Mouse (Mus musculus): ENCODE measurements around the gene Negr1. TPM values are rescaled to one million over a fixed set of nuclear protein-coding genes. Genes with fewer than 3 reads are reported as not detected.

Negr1 gene
- polyA plus RNA-seq, 1 experiment from 2014 or later: 5.3 TPM

DNA sequence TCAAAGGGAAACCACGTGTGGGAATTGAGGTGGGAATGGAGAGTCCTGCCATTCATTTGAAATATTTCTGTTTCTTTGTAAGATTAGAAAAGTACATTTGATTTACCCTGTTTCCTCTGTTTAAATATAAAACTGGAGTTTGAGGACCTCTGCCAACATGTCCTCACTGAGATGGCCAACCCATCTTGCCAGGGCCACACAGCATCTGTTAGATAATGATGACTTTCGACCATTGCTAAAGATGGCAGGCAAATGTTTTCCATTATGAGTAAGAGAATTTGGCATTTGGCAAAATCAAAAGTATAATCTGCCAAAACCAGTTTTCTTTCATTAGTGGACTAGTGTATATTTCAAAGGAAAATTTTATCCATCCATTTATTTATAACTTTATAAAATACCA, 286.8 kb downstream of the Negr1 start:
- H3K27ac ChIP-seq (ENCODE audit: low read depth, low read length): no peak overlapping the region
- no peaks in the 10 kb centered on the region for H3K9me3 ChIP-seq (ENCODE audit: control insufficient read depth, low read length)
- no peaks in the 10 kb centered on the region for H3K27me3 ChIP-seq (ENCODE audit: control insufficient read depth, insufficient read depth, low read length)
- H3K4me1 ChIP-seq (replicated peaks; ENCODE audit: control insufficient read depth, insufficient read depth, low read length): no peaks in the 10 kb centered on the region
- ATAC-seq (replicated peaks; ENCODE audit: low FRiP score) (no peak), DNase-seq (ENCODE audit: low spot score) (no peak)
- no peak overlapping the region for H3K4me2 ChIP-seq (ENCODE audit: low read depth, low read length, severe bottlenecking)
- H3K4me3 ChIP-seq (ENCODE audit: low read depth, low read length): no peak overlapping the region
- no peaks in the 10 kb centered on the region for H3K36me3 ChIP-seq (ENCODE audit: control insufficient read depth, insufficient read depth, low read length)
- no peak overlapping the region for H3K9ac ChIP-seq (ENCODE audit: low read length)
- WGBS: 88% methylated on average over 2 of the region's 2 CpGs

DNA sequence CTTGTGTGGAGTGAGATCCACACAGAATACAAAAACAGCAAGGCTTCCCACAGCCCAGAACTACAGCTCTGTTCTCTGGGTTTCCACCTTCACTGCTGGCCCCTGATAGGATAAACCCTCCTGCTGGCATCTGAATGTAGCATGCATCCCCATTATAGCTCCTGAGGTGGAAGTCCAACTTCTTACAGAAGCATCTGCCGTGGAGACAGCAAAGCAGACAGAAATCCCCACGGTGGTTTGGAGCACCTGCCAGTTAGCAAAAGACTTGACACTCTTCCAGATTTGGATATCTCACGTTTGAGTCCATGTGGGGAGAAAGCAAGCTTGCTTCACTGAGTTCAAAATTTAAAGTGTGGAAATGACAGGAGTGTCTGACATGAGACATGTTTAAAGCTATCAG, 290.3 kb downstream of the Negr1 start:
- Histone ChIP-seq H3K4me1 (replicated peaks; ENCODE audit: control insufficient read depth, insufficient read depth, low read length) (no peaks in the 10 kb centered on the region), H3K4me3 (ENCODE audit: low read depth, low read length) (no peak overlapping the region), H3K27ac (ENCODE audit: low read depth, low read length) (no peak overlapping the region), H3K27me3 (ENCODE audit: control insufficient read depth, insufficient read depth, low read length) (no peaks in the 10 kb centered on the region), H3K9me3 (ENCODE audit: control insufficient read depth, low read length) (no peaks in the 10 kb centered on the region), H3K9ac (ENCODE audit: low read length) (no peak overlapping the region), H3K36me3 (ENCODE audit: control insufficient read depth, insufficient read depth, low read length) (no peaks in the 10 kb centered on the region), H3K4me2 (ENCODE audit: low read depth, low read length, severe bottlenecking) (no peak overlapping the region)
- DNase-seq (ENCODE audit: low spot score): no peak
- ATAC-seq (replicated peaks; ENCODE audit: low FRiP score): no peak
- 89% methylated on average over 3 of the region's 3 CpGs for WGBS

DNA sequence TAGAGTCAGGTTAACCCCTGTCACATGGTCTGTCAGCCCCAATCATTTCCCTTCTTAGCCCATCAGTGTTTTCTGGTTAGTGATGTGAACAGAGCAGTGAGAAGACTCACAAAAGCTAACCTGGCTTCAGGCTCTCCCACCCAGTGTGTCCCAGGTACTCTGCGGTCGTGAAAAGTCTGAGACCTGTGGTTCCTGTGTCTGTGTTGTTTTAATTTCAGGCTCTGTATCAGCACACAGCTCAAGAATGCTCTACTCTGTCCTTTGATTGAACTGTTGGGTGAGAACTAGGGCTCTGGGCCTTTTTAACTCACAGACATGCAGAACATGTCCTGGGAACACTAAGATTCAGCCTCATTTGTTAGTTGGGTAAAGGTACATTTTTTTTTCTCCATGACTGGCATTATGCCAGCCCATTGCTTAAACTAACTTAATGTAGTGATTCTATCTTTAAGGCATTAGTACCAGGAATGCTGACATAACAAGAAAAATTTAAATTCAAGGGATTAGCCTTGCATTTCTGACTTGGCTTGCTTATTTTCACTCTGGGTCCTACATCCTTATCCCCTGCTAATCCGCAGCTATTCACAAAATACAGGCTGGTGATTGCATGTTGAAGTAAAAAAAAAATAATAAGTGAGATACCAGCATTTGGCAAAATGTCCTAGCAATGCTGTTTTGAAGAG, 308.8 kb downstream of the Negr1 start:
- DNase-seq (ENCODE audit: low spot score) (no peak), ATAC-seq (replicated peaks; ENCODE audit: low FRiP score) (peak; percentile 57)
- 58% methylated on average over 3 of the region's 3 CpGs for WGBS

DNA sequence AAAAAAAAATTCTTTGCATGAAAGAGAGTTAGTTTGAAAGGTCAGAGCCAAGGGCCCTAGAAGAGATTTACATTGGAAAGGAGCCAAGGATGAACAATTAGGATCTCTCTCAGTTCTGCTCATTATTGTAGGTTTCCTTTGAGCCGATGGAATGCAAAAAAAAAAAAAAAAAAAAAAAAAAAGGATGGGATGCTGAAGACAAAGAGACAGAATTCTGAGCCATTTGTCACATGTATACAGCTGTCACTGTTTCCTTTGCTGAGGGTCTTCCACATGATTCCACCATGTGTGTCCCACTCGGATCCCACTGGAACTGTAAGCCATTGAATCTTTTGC, 309.3 kb downstream of the Negr1 start:
- Histone ChIP-seq H3K27me3 (ENCODE audit: control insufficient read depth, insufficient read depth, low read length) (no peaks in the 10 kb centered on the region), H3K27ac (ENCODE audit: low read depth, low read length) (no peak overlapping the region), H3K9me3 (ENCODE audit: control insufficient read depth, low read length) (no peaks in the 10 kb centered on the region), H3K9ac (ENCODE audit: low read length) (no peak overlapping the region), H3K36me3 (ENCODE audit: control insufficient read depth, insufficient read depth, low read length) (no peaks in the 10 kb centered on the region), H3K4me2 (ENCODE audit: low read depth, low read length, severe bottlenecking) (no peak overlapping the region), H3K4me3 (ENCODE audit: low read depth, low read length) (no peak overlapping the region), H3K4me1 (replicated peaks; ENCODE audit: control insufficient read depth, insufficient read depth, low read length) (no peaks in the 10 kb centered on the region; the same call in 1 of the 2 replicates)
- ATAC-seq (replicated peaks; ENCODE audit: low FRiP score) (peak; percentile 79), DNase-seq (ENCODE audit: low spot score) (no peak)
- 33% methylated on average over 2 of the region's 2 CpGs for WGBS

More for the DNA sequence above, 308.8 kb downstream of the Negr1 start:
- Histone ChIP-seq H3K27ac (ENCODE audit: low read depth, low read length) (peak overlapping the region; percentile 53), H3K36me3 (ENCODE audit: control insufficient read depth, insufficient read depth, low read length) (no peaks in the 10 kb centered on the region), H3K9me3 (ENCODE audit: control insufficient read depth, low read length) (no peaks in the 10 kb centered on the region), H3K9ac (ENCODE audit: low read length) (no peak overlapping the region), H3K27me3 (ENCODE audit: control insufficient read depth, insufficient read depth, low read length) (no peaks in the 10 kb centered on the region), H3K4me1 (replicated peaks; ENCODE audit: control insufficient read depth, insufficient read depth, low read length) (no peaks in the 10 kb centered on the region; the same call in 1 of the 2 replicates), H3K4me2 (ENCODE audit: low read depth, low read length, severe bottlenecking) (no peak overlapping the region), H3K4me3 (ENCODE audit: low read depth, low read length) (no peak overlapping the region)

DNA sequence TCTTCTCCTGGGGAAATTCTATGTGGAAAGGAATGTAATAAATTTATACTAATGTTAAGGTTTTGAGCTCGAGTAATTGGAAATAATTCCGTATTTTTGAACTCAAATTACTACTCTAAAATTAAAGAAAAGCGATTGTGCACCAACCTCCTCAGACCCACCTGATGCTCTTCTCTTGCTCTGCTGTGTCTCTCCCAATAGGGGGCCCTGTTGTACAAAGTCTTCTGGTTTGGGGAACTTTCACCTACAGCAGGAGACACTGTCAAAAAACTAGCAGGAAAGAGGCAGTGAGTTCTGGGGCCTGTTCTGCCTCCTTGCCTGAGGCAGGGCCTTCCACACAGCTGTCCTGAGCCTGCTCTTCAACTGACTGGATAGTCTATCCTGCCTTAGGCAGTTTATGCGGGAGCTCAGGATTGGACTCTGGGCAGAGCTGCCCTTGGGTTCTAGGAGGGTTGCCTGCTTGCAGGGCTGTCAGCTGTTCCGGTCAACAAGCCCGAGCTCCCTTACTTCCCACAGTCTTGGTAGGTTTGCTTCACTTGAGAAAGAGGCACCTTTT, 310.1 kb downstream of the Negr1 start:
- 80% methylated on average over 6 of the region's 6 CpGs for WGBS
- ATAC-seq (replicated peaks; ENCODE audit: low FRiP score): no peak; the same call in 1 of the 2 replicates
- no peak overlapping the region for H3K27ac ChIP-seq (ENCODE audit: low read depth, low read length)
- no peak overlapping the region for H3K4me3 ChIP-seq (ENCODE audit: low read depth, low read length)
- H3K4me1 ChIP-seq (replicated peaks; ENCODE audit: control insufficient read depth, insufficient read depth, low read length): no peaks in the 10 kb centered on the region; the same call in 1 of the 2 replicates
- no peak for DNase-seq (ENCODE audit: low spot score)
- no peak overlapping the region for H3K4me2 ChIP-seq (ENCODE audit: low read depth, low read length, severe bottlenecking)
- no peak overlapping the region for H3K9ac ChIP-seq (ENCODE audit: low read length)
- H3K27me3 ChIP-seq (ENCODE audit: control insufficient read depth, insufficient read depth, low read length): no peaks in the 10 kb centered on the region
- H3K9me3 ChIP-seq (ENCODE audit: control insufficient read depth, low read length): no peaks in the 10 kb centered on the region
- no peaks in the 10 kb centered on the region for H3K36me3 ChIP-seq (ENCODE audit: control insufficient read depth, insufficient read depth, low read length)

DNA sequence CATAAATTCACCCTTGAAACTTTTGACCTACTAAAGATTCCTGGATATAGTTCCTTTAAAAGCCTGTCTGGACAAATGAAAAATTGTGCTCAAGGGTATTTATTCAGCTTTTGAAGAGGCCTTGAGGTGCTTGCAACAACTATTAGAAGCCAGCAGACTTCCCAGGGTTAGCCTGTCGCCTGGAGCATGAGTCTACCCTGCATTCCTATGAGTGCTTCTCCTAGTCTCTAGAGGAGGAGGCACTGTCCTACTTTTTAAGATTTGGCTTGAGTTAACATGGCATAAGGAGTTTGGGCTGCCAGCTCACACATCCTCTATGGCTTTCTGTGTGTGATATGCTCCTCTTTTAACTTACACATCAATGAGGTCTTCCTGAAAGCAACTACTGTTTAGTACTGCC, 315.0 kb downstream of the Negr1 start:
- no peak overlapping the region for H3K9ac ChIP-seq (ENCODE audit: low read length)
- ATAC-seq (replicated peaks; ENCODE audit: low FRiP score): no peak
- H3K27ac ChIP-seq (ENCODE audit: low read depth, low read length): no peak overlapping the region
- H3K4me3 ChIP-seq (ENCODE audit: low read depth, low read length): no peak overlapping the region
- WGBS: 88% methylated on average over 1 of the region's 1 CpGs
- H3K4me1 ChIP-seq (replicated peaks; ENCODE audit: control insufficient read depth, insufficient read depth, low read length): no peaks in the 10 kb centered on the region
- no peak for DNase-seq (ENCODE audit: low spot score)
- no peak overlapping the region for H3K4me2 ChIP-seq (ENCODE audit: low read depth, low read length, severe bottlenecking)
- no peaks in the 10 kb centered on the region for H3K27me3 ChIP-seq (ENCODE audit: control insufficient read depth, insufficient read depth, low read length)
- no peaks in the 10 kb centered on the region for H3K9me3 ChIP-seq (ENCODE audit: control insufficient read depth, low read length)
- no peaks in the 10 kb centered on the region for H3K36me3 ChIP-seq (ENCODE audit: control insufficient read depth, insufficient read depth, low read length)

- WGBS: 91% methylated on average over 3 of the region's 3 CpGs
- no peaks in the 10 kb centered on the region for H3K27me3 ChIP-seq (ENCODE audit: control insufficient read depth, insufficient read depth, low read length)
These were observed 320.5 kb downstream of the Negr1 start for GRCm38 (mm10) chr3:156882129-156882528.

GRCm38 (mm10) chr3:156883873-156884272, 322.3 kb downstream of the Negr1 start:
- Histone ChIP-seq H3K9ac (ENCODE audit: low read length) (no peak overlapping the region), H3K9me3 (ENCODE audit: control insufficient read depth, low read length) (no peaks in the 10 kb centered on the region), H3K4me2 (ENCODE audit: low read depth, low read length, severe bottlenecking) (no peak overlapping the region), H3K4me3 (ENCODE audit: low read depth, low read length) (no peak overlapping the region), H3K27me3 (ENCODE audit: control insufficient read depth, insufficient read depth, low read length) (no peaks in the 10 kb centered on the region), H3K27ac (ENCODE audit: low read depth, low read length) (no peak overlapping the region), H3K4me1 (replicated peaks; ENCODE audit: control insufficient read depth, insufficient read depth, low read length) (no peaks in the 10 kb centered on the region), H3K36me3 (ENCODE audit: control insufficient read depth, insufficient read depth, low read length) (no peaks in the 10 kb centered on the region)
- DNase-seq (ENCODE audit: low spot score): no peak
- no peak for ATAC-seq (replicated peaks; ENCODE audit: low FRiP score)
- 100% methylated on average over 1 of the region's 1 CpGs for WGBS

More at GRCm38 (mm10) chr3:156882129-156882528, 320.5 kb downstream of the Negr1 start:
- Histone ChIP-seq H3K4me2 (ENCODE audit: low read depth, low read length, severe bottlenecking) (no peak overlapping the region), H3K4me3 (ENCODE audit: low read depth, low read length) (no peak overlapping the region), H3K36me3 (ENCODE audit: control insufficient read depth, insufficient read depth, low read length) (no peaks in the 10 kb centered on the region), H3K9me3 (ENCODE audit: control insufficient read depth, low read length) (no peaks in the 10 kb centered on the region), H3K9ac (ENCODE audit: low read length) (no peak overlapping the region), H3K27ac (ENCODE audit: low read depth, low read length) (no peak overlapping the region), H3K4me1 (replicated peaks; ENCODE audit: control insufficient read depth, insufficient read depth, low read length) (no peaks in the 10 kb centered on the region)
- no peak for DNase-seq (ENCODE audit: low spot score)
- no peak for ATAC-seq (replicated peaks; ENCODE audit: low FRiP score)

GRCm38 (mm10) chr3:156885689-156886088, 324.1 kb downstream of the Negr1 start:
- ATAC-seq (replicated peaks; ENCODE audit: low FRiP score): no peak; the same call in 1 of the 2 replicates
- WGBS: 90% methylated on average over 1 of the region's 1 CpGs
- Histone ChIP-seq H3K27me3 (ENCODE audit: control insufficient read depth, insufficient read depth, low read length) (no peaks in the 10 kb centered on the region), H3K4me2 (ENCODE audit: low read depth, low read length, severe bottlenecking) (no peak overlapping the region), H3K9ac (ENCODE audit: low read length) (no peak overlapping the region), H3K36me3 (ENCODE audit: control insufficient read depth, insufficient read depth, low read length) (no peaks in the 10 kb centered on the region), H3K27ac (ENCODE audit: low read depth, low read length) (no peak overlapping the region), H3K4me1 (replicated peaks; ENCODE audit: control insufficient read depth, insufficient read depth, low read length) (no peaks in the 10 kb centered on the region), H3K9me3 (ENCODE audit: control insufficient read depth, low read length) (no peaks in the 10 kb centered on the region), H3K4me3 (ENCODE audit: low read depth, low read length) (no peak overlapping the region)
- DNase-seq (ENCODE audit: low spot score): no peak
